Mouse (Mus musculus): ENCODE measurements around the gene Bmp8b.
A peak's percentile ranks its signal among the peaks of the same experiment; 100 is the strongest.
"Not testable (repeated sequence)": the region's sequence is repeated elsewhere in the genome, so short reads cannot be mapped to it uniquely, and the experiment has no call there.

The Bmp8b gene

DNA sequence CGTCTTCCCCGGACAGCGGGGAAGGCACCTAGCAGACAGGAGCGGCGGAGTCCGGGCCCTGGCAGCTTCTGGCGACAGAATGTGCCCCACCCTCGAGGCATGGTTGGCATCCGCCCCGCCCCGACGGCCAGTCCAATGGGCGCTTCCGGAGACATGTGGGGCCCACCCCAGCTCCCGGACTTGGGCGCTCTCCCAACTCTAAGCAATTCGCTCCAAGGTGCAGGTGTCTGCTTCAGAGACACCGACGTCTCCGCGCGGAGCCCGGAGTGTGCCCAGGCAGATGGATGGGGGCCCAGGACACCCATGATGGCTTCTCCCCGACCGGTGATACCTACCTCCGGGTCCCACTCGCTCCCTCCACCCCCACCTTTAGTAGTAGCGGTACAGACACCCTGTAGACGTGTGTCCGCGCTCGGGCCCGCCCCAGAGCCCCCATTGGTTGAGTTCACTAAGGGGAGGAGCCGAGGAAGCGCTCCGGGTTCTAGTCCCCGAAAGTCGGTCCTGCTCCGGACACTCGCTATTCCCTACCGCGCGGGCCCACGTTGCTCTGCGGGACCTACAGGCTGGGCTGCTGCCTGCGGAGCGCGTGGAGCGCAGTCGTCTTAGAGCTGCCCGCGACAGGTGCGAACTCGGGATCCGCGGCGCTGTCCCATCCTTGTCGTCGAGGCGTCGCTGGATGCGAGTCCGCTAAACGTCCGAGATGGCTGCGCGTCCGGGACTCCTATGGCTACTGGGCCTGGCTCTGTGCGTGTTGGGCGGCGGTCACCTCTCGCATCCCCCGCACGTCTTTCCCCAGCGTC, at the start of gene Bmp8b:
Gene Bmp8b (plus strand): TSS at position 515 of the 800 bp plus-strand sequence.
- DNase-seq (ENCODE audit: low spot score): no peak

DNA sequence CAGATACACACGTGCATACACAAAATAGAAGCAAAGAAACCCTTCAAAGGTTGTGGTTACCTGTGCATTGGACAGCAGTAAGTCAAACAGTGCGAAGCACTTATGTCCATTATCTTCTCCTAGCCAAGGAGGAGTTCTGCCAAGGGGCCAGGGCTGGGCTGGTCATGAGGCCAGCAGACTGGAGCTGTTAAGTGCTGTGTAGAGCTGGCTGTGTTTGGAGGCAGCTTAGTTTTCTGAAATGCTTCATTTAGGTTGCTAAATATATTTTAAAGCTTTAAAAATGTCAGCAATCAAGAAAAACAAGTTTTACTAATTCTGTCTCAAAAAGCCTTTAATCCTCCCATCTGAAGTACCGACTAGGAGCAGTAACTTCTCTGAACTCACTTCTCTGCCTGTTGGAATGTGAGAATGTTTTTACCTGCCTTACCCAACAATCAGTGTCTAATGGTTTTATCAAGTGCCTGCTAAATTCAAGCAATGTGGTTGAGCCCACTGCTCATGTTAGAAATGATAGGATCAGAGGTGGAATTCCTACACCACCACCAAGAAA, 48.3 kb upstream of the Bmp8b start:
- no peak for DNase-seq (ENCODE audit: low spot score)

DNA sequence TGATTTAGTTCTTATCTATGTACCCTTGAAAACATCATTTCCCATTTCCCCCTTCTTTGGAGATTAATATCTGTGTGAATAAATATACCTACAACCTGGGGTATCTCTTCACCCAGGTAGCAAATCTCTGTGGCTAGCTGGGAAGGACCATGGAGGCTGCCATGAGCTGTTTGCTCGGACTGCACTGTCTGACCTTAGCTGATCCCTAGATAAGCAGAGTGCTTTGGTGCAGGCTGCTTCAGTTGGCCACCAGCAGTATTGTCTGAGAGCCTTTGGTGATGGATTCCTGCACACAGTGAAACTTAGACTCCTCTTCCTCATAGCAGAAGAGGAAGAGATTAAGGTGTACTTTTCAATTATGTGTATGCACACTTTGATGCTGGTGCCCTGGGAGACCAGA, 47.0 kb upstream of the Bmp8b start:
- DNase-seq (ENCODE audit: low spot score): no peak

DNA sequence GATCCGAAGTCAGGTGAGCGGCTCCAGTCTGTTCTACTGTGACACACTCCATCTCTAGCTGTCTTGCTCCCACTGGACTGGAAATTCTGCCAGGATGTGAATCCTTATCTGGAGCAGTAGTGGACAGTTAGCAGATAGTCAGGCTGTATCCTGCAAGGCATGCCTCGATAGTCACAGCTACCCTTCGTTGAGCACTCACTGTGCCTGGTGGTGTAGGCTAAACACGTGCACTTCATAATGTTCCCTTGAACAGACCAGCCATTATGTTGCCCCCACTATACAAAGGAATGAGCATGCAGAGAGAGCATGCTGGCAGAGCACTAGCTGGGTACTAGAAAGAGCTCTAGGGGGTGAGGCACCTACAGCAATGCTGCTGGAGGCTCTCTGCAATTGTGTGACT, 43.2 kb upstream of the Bmp8b start:
- DNase-seq (ENCODE audit: low spot score): no peak

DNA sequence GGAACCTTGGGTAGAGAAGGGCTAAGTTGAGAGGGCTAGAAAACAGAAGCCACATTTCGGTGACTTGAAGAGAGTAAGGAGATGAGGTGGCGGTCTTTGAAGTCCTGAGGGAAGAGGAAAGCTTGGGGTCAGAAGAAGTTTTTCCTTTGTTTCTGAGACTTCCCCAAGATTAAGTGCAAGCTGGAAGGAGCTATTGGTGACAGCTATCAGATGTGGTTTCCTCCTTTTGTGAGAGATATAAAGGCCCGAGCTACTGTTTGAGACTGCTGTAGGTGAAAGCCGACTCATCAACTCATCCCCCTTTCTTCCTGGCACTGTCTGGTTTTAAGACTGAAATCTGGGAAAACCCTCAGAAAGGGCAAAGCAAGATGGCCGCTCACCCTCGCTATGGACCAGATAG, 36.3 kb upstream of the Bmp8b start:
- DNase-seq (ENCODE audit: low spot score): no peak

DNA sequence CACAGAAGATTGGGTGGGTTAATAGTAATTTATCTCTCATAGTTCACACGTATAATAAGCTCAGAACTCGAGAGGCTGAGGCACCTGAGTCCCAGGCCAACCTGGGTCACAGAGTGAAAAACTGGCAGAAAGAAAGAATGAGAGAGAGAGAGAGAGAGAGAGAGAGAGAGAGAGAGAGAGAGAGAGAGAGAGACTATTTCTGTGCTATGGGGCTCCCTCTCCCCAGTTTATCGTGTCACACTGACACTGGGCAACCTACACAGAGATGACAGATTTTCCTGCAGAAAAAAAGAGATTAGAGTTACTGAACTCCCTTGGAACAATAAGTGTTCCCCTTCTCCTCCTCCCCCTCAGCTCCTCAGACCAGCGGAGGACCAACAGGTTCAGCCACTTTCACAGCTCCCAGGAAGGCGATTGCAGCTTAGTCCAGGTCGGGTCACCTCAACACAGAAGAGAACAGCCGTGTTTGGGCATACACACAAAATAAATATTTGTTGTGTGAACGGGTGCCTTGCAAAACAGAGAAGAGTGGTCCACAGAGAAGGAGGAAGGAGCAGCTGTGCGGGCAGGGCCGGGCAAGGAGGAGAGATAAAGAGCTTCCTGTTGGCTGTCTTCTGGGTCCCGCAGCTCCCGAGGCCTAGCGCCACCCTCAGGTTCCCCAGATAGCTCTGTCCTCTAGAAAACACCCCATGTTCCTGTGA, 33.5 kb upstream of the Bmp8b start:
- peak; percentile 37 for DNase-seq (ENCODE audit: low spot score)

DNA sequence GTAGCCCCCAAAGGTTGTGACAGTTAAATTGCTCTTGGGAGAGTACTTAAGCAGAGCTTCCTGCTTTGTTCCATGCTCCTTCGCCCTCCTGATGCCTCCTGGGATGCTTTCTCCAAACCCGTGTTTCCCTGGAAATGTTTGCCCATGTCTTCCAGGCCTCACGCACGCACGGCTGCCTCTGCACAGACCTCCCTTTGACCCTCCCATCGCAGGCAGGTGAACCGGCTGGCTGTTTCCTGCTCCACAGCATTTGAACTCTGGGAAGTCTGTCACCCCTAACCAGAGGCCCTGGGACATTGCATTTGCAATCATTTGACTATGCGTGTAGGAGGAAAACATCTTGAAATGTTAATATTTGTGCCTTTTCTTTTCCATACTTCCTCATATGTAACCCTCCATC, 28.0 kb upstream of the Bmp8b start:
- no peak for DNase-seq (ENCODE audit: low spot score)

DNA sequence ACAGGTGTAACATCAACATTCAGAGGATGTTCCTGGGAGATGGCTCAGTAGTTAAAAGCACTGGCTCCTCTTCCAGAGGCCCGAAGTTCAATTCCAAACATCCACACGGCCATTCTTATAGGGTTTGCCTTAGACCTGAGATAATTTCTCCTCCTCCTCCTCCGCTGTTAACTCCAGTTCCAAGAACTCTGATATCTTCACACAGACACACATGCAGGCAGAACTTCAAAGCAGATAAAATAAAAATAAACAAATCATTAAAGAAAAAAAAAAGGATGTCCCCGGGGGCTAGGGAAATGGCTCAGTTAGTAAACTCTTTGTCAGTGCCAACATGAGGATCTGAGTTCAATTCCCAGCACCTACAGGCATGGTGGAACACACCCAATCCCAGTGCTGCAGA, 26.7 kb upstream of the Bmp8b start:
- no peak for DNase-seq (ENCODE audit: low spot score)

DNA sequence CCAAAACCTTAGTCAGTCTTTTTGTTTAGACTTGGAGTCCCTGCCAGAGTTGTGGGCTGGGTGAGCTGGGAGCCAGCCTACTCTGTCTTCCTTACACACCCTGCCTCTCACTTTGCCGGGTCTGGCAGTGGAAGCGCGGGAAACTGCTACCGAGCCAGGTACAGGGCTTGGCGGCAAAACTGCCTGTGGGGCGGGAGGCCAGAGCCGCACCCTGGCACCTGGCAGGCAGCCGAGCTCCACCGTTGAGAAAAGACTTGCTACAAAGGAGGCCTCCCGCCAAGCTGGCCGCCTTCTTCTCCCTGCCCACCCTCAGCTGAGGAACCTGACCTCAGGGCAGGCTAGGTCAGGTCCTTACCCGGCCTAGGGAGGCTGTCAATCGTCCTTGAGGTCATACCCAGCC, 24.2 kb upstream of the Bmp8b start:
- peak; percentile 70 for DNase-seq (ENCODE audit: low spot score)

DNA sequence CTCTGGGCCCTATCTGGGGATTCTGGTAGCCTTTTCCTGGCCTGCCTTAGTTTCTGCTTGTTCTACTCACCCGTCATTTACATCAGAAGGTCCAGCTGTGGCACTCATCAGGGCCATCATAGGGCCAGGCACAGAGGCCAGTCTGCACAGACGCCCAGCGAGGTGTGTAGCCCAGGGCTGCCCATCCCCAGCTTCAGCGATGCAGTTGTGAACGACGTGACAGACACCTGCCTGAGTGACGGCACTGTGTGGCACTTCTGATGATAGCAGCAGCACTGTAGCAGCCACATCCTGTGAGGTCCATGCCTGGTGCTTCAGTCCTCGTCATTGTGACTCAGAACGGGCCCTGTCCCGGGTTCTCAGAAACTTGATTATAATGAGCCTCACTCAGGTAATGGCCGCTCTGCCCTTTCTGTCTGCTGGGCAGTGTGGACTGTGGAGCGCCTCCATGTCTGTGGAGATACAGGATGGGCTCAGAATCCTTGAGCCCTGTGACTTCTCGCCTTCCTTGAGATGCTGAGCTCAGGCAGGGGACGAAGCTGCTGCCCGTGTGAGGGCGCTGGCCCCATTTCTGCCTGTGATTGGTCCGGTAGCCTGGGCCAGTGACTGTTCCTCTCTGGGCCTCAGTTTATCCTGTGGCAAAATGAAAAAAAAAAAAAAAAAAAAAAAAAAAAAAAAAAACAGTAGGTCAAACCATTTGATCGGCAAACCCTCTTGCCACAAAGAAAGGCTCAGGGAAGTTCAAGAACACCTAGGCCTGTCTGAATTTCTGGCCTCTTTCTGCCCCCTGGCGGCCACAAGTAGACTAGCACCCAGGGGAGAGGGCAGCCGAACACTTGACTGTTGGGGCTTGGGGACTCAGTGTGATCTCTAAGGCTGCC, 22.4 kb upstream of the Bmp8b start:
- peak; percentile 61 for DNase-seq (ENCODE audit: low spot score)

DNA sequence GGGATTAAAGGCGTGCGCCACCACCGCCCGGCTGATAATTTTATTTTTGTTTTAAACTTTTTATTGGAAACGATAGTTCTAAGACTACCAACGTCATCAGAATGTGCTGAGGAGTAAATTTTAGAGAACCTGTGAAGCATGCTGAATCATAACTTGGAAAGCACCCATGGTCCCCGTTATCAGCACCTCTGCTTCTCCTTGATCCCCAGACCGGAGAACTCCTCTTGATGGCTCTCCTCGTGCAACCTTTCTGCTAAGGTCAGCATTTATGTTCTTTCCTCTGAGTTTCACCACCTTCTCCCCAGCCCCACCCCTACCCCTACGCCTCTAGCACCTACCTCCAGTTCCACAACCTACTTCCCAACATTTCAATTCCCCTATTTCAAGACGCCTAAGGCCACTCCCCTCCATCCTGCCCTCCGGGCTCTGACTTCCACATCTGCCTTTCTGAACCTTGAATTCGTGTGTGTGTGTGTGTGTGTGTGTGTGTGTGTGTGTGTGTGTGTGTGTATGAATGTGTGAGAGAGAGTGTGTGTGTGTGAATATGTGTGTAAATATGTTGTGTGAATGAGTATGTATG, 21.6 kb upstream of the Bmp8b start:
- no peak for DNase-seq (ENCODE audit: low spot score)

DNA sequence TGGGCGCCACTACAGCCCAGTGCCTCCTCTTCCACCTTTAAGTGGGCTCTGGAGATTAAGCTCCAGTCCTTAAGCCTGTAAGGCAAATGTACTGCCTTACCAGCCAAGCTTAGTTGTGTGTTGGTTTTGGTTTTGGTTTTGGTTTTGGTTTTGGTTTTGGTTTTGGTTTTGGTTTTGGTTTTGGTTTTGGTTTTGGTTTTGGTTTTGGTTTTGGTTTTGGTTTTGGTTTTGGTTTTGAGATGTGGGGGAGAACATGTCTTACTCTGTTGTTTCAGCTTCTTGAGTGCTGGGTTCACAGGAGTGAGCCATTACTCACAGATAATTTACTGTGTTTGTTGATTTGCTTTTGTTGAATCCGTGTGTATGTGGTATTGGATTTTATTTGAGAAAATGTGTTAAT, 19.7 kb upstream of the Bmp8b start:
- DNase-seq (ENCODE audit: low spot score): no peak

DNA sequence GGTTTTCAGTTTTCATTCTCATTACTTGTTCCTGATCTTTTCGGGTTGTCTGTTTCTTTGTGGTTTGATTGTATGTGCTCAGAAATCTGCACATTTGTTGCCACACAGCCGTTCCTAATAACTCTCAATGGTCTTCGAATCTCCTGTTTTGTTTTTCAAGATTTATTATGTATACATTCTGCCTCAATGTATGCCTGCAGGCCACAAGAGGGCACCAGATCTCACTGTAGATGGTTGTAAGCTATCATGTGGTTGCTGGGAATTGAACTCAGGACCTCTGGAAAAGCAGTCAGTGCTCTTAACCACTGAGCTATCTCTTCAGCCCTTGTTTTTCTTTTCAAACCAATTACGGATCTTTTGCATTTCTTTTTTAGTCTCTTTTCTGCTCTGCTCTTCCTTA, 18.6 kb upstream of the Bmp8b start:
- DNase-seq (ENCODE audit: low spot score): no peak

DNA sequence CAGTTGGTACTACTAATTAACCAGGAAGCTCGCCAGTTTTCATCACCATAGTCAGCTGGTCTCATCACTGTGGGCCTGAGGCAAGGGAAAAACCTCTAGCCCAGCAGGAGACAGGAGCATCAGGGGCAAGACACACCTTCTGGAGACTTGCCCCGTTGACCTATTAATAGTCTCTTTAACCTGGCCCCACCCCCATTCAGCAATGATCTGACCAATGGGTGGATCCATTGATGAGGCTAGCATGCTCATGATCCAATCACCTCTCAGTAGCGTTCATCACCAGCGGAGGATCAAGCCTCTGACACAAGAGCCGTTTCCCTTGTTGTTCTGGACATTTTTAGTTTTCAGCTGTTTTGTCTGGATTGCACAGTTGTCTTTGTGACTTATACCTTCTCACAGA, 12.3 kb upstream of the Bmp8b start:
- DNase-seq (ENCODE audit: low spot score): no peak

DNA sequence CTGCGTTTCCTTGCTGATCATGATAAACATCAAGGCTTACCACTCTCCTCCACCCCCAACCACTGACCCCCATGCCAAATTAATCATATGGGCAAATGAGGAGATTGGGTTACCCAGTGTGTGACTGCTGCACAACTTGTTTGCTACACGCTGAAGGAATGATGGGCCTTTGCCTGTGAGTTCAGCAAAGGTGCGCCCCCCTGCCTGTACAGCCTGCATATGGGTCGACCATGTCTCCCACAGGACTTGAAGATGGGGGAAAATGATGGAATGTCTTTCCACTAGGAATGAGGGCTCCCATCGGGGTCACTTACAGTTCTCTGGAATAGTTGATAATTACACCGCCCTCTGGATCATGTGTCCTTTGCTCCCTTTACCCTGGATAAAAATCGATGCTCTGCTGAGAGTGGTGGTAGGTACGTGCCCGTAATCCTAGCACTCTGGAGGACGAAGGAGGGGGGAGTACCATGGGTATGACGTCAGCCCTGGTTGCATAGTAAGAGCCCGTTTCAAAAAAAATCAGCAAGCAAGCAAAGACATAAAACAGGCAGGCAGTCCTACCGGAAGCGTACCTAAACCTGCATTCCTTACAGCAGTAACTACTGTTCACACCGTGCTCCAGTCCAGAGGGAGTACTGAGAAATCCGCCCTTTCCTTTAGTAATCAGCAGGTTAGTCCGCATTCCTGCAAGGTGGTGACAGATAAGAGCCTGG, 11.7 kb upstream of the Bmp8b start:
- DNase-seq (ENCODE audit: low spot score): no peak

DNA sequence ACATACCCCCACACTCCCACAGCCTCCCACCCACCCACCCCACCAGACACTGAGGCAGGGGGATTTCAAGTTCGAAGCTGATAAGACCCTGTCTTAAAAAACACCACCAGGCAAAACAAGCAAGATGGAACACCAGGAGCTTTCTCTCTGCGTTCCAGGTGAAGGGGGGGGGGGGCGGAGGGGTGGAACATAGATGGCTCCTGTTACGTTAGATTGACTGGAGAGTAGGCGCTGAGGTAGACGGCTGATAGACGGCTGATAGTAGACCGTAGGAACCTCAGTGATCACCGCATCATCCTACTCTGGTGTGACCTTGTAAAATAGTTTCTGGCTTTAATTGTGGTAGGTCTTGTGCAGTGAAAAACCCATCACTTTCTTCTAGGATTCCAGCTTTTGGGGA, 11.1 kb upstream of the Bmp8b start:
- no peak for DNase-seq (ENCODE audit: low spot score)

DNA sequence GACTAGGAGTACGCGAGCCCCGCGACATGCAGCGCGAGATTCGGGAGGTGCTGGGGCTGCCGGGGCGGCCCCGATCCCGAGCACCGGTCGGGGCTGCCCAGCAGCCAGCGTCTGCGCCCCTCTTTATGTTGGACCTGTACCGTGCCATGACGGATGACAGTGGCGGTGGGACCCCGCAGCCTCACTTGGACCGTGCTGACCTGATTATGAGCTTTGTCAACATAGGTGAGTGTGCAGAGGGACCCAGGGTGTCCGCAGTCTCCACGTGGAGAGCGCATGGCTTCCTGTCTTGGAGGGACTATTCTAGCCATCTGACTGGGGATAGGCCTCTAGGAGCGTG, 456 bp downstream of the Bmp8b start:
- DNase-seq (ENCODE audit: low spot score): no peak

DNA sequence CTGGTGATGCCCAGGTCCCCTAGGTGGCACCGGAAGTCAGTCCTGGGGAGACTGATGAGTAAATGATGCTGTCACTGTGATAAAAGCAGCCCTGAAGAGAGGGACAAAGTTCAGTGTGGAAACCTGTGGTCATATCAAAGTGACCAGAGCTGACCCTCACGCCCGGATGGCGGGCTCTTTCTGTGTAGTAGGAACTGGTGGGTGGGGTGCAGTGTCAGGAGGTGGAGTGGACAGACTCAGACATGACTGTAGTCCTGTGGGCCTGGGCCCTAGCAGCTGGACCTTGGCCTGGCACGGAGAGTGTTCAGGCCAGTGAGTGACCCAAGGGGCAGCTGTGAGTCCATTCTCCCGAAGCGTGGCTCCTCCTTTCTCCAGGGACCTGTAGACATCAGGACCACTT, 964 bp downstream of the Bmp8b start:
- DNase-seq (ENCODE audit: low spot score): not testable (repeated sequence)

DNA sequence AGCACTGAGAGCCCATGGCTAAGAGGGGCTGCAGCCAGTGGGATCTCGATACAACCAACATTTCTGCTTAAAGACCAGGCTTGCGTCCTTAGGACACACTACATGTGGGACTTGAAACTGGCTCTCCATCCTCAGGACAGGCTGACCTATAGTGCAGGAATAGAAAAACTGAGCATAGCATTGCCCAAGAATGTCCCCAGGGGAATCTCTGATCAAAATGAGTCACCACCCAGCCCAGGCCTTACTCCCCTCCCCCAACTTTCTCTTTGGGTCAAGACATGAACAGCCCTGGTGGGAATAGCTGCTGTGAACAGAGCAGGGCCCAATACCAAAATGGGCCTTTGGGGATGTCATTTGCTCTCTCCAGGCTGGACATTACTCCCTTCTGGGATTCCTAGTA, 1.9 kb downstream of the Bmp8b start:
- DNase-seq (ENCODE audit: low spot score): no peak

DNA sequence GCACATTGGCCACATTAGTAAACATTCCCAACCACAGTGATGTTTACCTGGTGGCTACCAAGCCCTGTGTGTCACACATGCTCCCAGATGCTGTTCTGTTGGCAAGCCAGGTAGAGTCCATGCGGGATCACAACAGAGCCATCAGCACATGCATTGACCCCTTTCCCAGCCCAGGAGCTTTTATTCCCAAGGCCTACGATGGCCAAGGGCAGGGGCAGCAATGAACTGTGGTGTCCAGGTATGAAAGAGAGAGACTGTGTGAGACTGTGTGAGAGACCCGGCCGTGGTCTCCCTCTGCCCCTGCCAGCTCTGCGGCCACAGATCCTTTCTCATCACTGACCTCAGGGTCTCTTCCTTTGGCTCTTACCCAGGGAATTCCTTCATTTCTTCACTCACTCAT, 3.1 kb downstream of the Bmp8b start:
- DNase-seq (ENCODE audit: low spot score): no peak

DNA sequence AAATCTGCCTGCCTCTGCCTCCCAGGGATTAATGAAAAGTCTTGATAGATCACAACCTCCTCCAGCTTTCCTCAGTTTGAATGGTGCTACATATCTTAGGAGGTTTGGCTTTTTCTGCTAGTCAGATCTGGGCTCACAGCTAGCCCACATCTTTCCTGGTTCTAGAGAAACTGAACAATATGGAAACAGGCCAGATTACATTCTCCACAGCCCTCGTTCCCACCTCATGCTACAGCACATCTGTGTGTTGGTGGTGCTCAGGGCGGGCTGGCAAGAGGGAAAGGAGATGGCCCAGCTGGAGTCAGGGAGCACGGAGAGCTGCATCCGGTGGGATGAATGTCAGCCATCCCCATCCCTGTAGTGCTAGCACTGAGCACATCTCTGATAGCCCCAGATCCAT, 5.8 kb downstream of the Bmp8b start:
- DNase-seq (ENCODE audit: low spot score): no peak
